In the genomic region with DNA sequence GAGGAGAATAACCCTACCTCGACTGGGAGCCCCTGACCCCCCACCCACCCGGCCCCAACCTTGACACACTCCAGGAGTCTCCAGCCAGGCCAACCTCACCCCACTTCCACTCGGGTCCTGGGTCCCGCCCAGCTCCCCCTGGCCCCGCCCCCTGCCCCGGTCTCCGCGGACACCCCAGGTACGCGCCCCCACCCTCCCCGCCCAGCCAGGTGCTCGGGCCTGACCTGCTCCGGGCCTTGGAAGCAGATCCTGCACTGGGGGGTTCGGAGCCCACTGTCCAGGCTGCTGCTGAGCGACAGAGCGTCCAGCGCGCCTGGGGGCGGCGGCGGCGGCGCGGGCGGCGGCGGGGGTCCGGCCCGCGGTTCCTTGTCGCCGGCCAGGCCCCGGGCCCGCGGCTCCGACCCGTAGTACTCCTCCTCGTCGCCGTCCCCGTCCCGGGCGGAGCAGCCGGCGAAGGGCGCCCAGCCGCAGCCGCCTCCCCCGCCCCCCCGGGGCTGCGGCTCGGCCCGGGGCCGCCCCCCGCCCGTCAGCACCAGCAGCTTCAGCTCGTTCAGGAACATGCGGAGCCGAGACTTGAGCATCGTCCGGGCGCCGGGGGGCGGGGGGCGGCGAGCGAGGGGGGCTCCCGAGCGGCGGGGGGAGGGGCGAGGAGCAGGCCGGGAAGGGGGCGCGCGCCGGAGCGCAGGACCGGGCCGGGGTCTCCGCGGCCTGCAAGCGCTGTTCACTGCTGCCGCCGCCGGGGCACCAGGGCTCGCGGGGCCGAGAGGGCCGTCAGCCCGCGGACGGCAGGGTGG, we compare ENCODE assay signal across 8 mouse cellular contexts. TPM values are rescaled to one million over a fixed set of nuclear protein-coding genes. Genes with fewer than 3 reads are reported as not detected.
DNase-seq lines count a peak whose midpoint lies in the region; ATAC-seq and TF ChIP-seq lines count a peak whose summit lies in the region.

No protein-coding gene starts in this region.

- intact Hi-C loops in left cerebral cortex, postnatal 14 days (cut with DNase I), result no loop called here

- H3K36me3 ChIP-seq in kidney, adult 2 months (ENCODE audit: control insufficient read depth, insufficient read depth, low read length), result peaks cover 2% of the 10 kb centered on the region
- peaks cover 8% of the 10 kb centered on the region for H3K36me3 ChIP-seq in G1E (replicated peaks)
- H3K36me3 ChIP-seq in embryonic facial prominence, embryonic 12.5 days, result peaks cover 16% of the 10 kb centered on the region
- peaks cover 21% of the 10 kb centered on the region for H3K36me3 ChIP-seq in kidney, embryonic 16.5 days (ENCODE audit: insufficient read depth, low read length)
- peaks cover 19% of the 10 kb centered on the region for H3K36me3 ChIP-seq in neural tube, embryonic 14.5 days (ENCODE audit: control insufficient read depth, insufficient read depth, low read length)

- H3K27ac ChIP-seq in kidney, adult 2 months (ENCODE audit: insufficient read depth, low read depth, low read length), result no peak overlapping the region
- H3K27ac ChIP-seq in embryonic facial prominence, embryonic 12.5 days, result peak overlapping the region; percentile 73
- peak overlapping the region; percentile 60; the same call in 1 of the 2 replicates for H3K27ac ChIP-seq in kidney, embryonic 16.5 days (ENCODE audit: low read length)
- peak overlapping the region; percentile 96 for H3K27ac ChIP-seq in neural tube, embryonic 14.5 days (ENCODE audit: low read depth, low read length)

- peak overlapping the region; percentile 79 for H3K9ac ChIP-seq in embryonic facial prominence, embryonic 12.5 days
- H3K9ac ChIP-seq in kidney, embryonic 16.5 days (replicated peaks; ENCODE audit: low read length), result peak overlapping the region; percentile 87
- peak overlapping the region; percentile 96 for H3K9ac ChIP-seq in neural tube, embryonic 14.5 days (replicated peaks; ENCODE audit: low read depth, low read length)

- TF ChIP-seq CTCF in kidney, adult 2 months (conservative IDR thresholded peaks at IDR 0.05; ENCODE audit: insufficient read depth, insufficient read length, low read depth, low read length), result no peak
- TF ChIP-seq CTCF in G1E (IDR thresholded peaks at IDR 0.05; ENCODE audit: low read depth, low read length), result no peak

- H3K4me3 ChIP-seq in kidney, adult 2 months (ENCODE audit: insufficient read depth, low read depth, low read length), result peak overlapping the region; percentile 57
- peak overlapping the region; percentile 73 for H3K4me3 ChIP-seq in G1E (ENCODE audit: low read depth, low read length)
- H3K4me3 ChIP-seq in embryonic facial prominence, embryonic 12.5 days, result peak overlapping the region; percentile 88
- H3K4me3 ChIP-seq in kidney, embryonic 16.5 days (ENCODE audit: low read length), result peak overlapping the region; percentile 81
- peak overlapping the region; percentile 79 for H3K4me3 ChIP-seq in neural tube, embryonic 14.5 days (ENCODE audit: low read depth, low read length)

- peaks cover 2% of the 10 kb centered on the region for H3K4me1 ChIP-seq in kidney, adult 2 months (ENCODE audit: control insufficient read depth, insufficient read depth, low read length)
- peaks cover 37% of the 10 kb centered on the region for H3K4me1 ChIP-seq in G1E (ENCODE audit: insufficient read depth, low read depth, low read length)
- H3K4me1 ChIP-seq in embryonic facial prominence, embryonic 12.5 days, result peaks cover 12% of the 10 kb centered on the region
- peaks cover 22% of the 10 kb centered on the region for H3K4me1 ChIP-seq in kidney, embryonic 16.5 days (ENCODE audit: insufficient read depth, low read length)
- peaks cover 12% of the 10 kb centered on the region for H3K4me1 ChIP-seq in neural tube, embryonic 14.5 days (ENCODE audit: control insufficient read depth, insufficient read depth, low read length)

- no peak for TF ChIP-seq POLR2A in kidney, adult 2 months (IDR thresholded peaks at IDR 0.05; ENCODE audit: low read depth, low read length)

- H3K27me3 ChIP-seq in kidney, adult 2 months (replicated peaks; ENCODE audit: control insufficient read depth, insufficient read depth, low read length), result no peaks in the 10 kb centered on the region
- peaks cover 61% of the 10 kb centered on the region for H3K27me3 ChIP-seq in G1E (ENCODE audit: insufficient read depth, low read length)
- peaks cover 28% of the 10 kb centered on the region for H3K27me3 ChIP-seq in embryonic facial prominence, embryonic 12.5 days
- H3K27me3 ChIP-seq in kidney, embryonic 16.5 days (ENCODE audit: insufficient read depth, low read length), result peaks cover 11% of the 10 kb centered on the region; the same call in 1 of the 2 replicates
- no peaks in the 10 kb centered on the region for H3K27me3 ChIP-seq in neural tube, embryonic 14.5 days (ENCODE audit: control insufficient read depth, insufficient read depth, low read length)

- peaks cover 8% of the 10 kb centered on the region; the same call in 1 of the 2 replicates for H3K9me3 ChIP-seq in G1E (replicated peaks)
- H3K9me3 ChIP-seq in embryonic facial prominence, embryonic 12.5 days, result no peaks in the 10 kb centered on the region
- no peaks in the 10 kb centered on the region for H3K9me3 ChIP-seq in kidney, embryonic 16.5 days (ENCODE audit: low read length)
- no peaks in the 10 kb centered on the region for H3K9me3 ChIP-seq in neural tube, embryonic 14.5 days (ENCODE audit: control insufficient read depth, low read length)

- WGBS in kidney, adult 2 months, result 1% methylated on average over 71 of the region's 92 CpGs
- under 1% methylated on average over 56 of the region's 92 CpGs for WGBS in embryonic facial prominence, embryonic 12.5 days
- under 1% methylated on average over 41 of the region's 92 CpGs for WGBS in kidney, embryonic 16.5 days
- WGBS in neural tube, embryonic 14.5 days, result under 1% methylated on average over 50 of the region's 92 CpGs

- no peak for ATAC-seq in G1E (ENCODE audit: extremely low read depth, insufficient number of reproducible peaks, low FRiP score, poor library complexity, severe bottlenecking)
- no peak for ATAC-seq in embryonic facial prominence, embryonic 12.5 days (ENCODE audit: insufficient number of reproducible peaks, insufficient read depth, low FRiP score, low TSS enrichment)
- ATAC-seq in kidney, embryonic 16.5 days (ENCODE audit: low FRiP score, low TSS enrichment), result no peak
- ATAC-seq in neural tube, embryonic 14.5 days (ENCODE audit: low read depth), result no peak

- no peak for DNase-seq in kidney, adult 2 months
- DNase-seq in kidney, adult 9 months, result no peak
- peak; percentile 47 for DNase-seq in G1E (ENCODE audit: low spot score)
- DNase-seq in left cerebral cortex, adult 9 months (ENCODE audit: low spot score in 2 of 2), result no peak
- DNase-seq in left cerebral cortex, postnatal 14 days (ENCODE audit: low spot score in 2 of 2), result no peak

- peak overlapping the region; percentile 97 for H3K4me2 ChIP-seq in embryonic facial prominence, embryonic 12.5 days (replicated peaks)
- H3K4me2 ChIP-seq in kidney, embryonic 16.5 days (replicated peaks; ENCODE audit: low read depth, low read length), result peak overlapping the region; percentile 96
- peak overlapping the region; percentile 79 for H3K4me2 ChIP-seq in neural tube, embryonic 14.5 days (ENCODE audit: low read depth, low read length)

RNA-seq across cellular contexts. Expression of gene March9, which starts 0.6 kb away (rescaled TPM):
- 13.1 and 15.3 TPM in 2 replicates for polyA plus RNA-seq in kidney, adult 2 months (2012; rRNA removed)
- total RNA-seq in G1E (2014; fragmentation: Nextera tagmentation) (0.68 and 1.1 TPM in 2 replicates), G1E (2017) (1.2 and 1.3 TPM in 2 replicates)
- polyA plus RNA-seq in G1E (2012), result 0.63 and 0.88 TPM in 2 replicates
- 2.2 and 2.4 TPM in 2 replicates for polyA plus RNA-seq in embryonic facial prominence, embryonic 12.5 days (2016; fragmentation: Nextera tagmentation; extraction: Ambion mirVana)
- 1.2 and 1.4 TPM in 2 replicates for polyA plus RNA-seq in kidney, embryonic 16.5 days (2015; fragmentation: Nextera tagmentation; extraction: Ambion mirVana)
- 9.7 and 13.2 TPM in 2 replicates for polyA plus RNA-seq in neural tube, embryonic 14.5 days (2014; fragmentation: Nextera tagmentation; extraction: Ambion mirVana)
- total RNA-seq in left cerebral cortex, postnatal 14 days (2021), result 10 to 100 TPM; 32.7 to 35.1 TPM

RNA-seq across cellular contexts. Expression of gene Cdk4, which starts 4.0 kb away (rescaled TPM):
- polyA plus RNA-seq in kidney, adult 2 months (2012; rRNA removed), result 195 and 216 TPM in 2 replicates
- total RNA-seq in G1E (2014; fragmentation: Nextera tagmentation) (532 and 608 TPM in 2 replicates), G1E (2017) (648 and 675 TPM in 2 replicates)
- 1,726 and 1,826 TPM in 2 replicates for polyA plus RNA-seq in G1E (2012)
- 2,215 and 2,234 TPM in 2 replicates for polyA plus RNA-seq in embryonic facial prominence, embryonic 12.5 days (2016; fragmentation: Nextera tagmentation; extraction: Ambion mirVana)
- 1,871 and 1,917 TPM in 2 replicates for polyA plus RNA-seq in kidney, embryonic 16.5 days (2015; fragmentation: Nextera tagmentation; extraction: Ambion mirVana)
- 657 and 756 TPM in 2 replicates for polyA plus RNA-seq in neural tube, embryonic 14.5 days (2014; fragmentation: Nextera tagmentation; extraction: Ambion mirVana)
- 100 to 1,000 TPM in 1 of 2 experiments, 10 to 100 TPM in 1; 88.3 to 106 TPM for total RNA-seq in left cerebral cortex, postnatal 14 days (2021)

RNA-seq across cellular contexts. Expression of gene Tspan31, which starts 10.7 kb away (rescaled TPM):
- polyA plus RNA-seq in kidney, adult 2 months (2012; rRNA removed), result 102 and 117 TPM in 2 replicates
- total RNA-seq in G1E (2014; fragmentation: Nextera tagmentation), result 163 and 186 TPM in 2 replicates
- total RNA-seq in G1E (2017), result 73.6 and 83.9 TPM in 2 replicates
- 30.3 and 41.8 TPM in 2 replicates for polyA plus RNA-seq in G1E (2012)
- 167 and 170 TPM in 2 replicates for polyA plus RNA-seq in embryonic facial prominence, embryonic 12.5 days (2016; fragmentation: Nextera tagmentation; extraction: Ambion mirVana)
- polyA plus RNA-seq in kidney, embryonic 16.5 days (2015; fragmentation: Nextera tagmentation; extraction: Ambion mirVana), result 205 and 208 TPM in 2 replicates
- polyA plus RNA-seq in neural tube, embryonic 14.5 days (2014; fragmentation: Nextera tagmentation; extraction: Ambion mirVana), result 91.1 and 93.6 TPM in 2 replicates
- 10 to 100 TPM; 67.1 to 74.5 TPM for total RNA-seq in left cerebral cortex, postnatal 14 days (2021)

RNA-seq across cellular contexts. Expression of gene Cyp27b1, which starts 11.3 kb away (rescaled TPM):
- polyA plus RNA-seq in kidney, adult 2 months (2012; rRNA removed), result 13.5 and 14.3 TPM in 2 replicates
- total RNA-seq in G1E (2014; fragmentation: Nextera tagmentation), result 2.1 and 4.9 TPM in 2 replicates
- 0.33 TPM in 1 of 2 replicates, not detected in the other for total RNA-seq in G1E (2017)
- 0.17 TPM in 2 replicates for polyA plus RNA-seq in G1E (2012)
- 0.09 and 0.10 TPM in 2 replicates for polyA plus RNA-seq in embryonic facial prominence, embryonic 12.5 days (2016; fragmentation: Nextera tagmentation; extraction: Ambion mirVana)
- polyA plus RNA-seq in kidney, embryonic 16.5 days (2015; fragmentation: Nextera tagmentation; extraction: Ambion mirVana), result 32.6 and 53.8 TPM in 2 replicates
- 0.14 TPM in 1 of 2 replicates, not detected in the other for polyA plus RNA-seq in neural tube, embryonic 14.5 days (2014; fragmentation: Nextera tagmentation; extraction: Ambion mirVana)
- under 1 TPM; 0.59 to 0.61 TPM for total RNA-seq in left cerebral cortex, postnatal 14 days (2021)

RNA-seq across cellular contexts. Expression of gene Agap2, which starts 15.7 kb away (rescaled TPM):
- 1.3 and 2.2 TPM in 2 replicates for polyA plus RNA-seq in kidney, adult 2 months (2012; rRNA removed)
- total RNA-seq in G1E (2014; fragmentation: Nextera tagmentation) (0.15 and 1.3 TPM in 2 replicates), G1E (2017) (under 0.01 and 1.1 TPM in 2 replicates)
- polyA plus RNA-seq in G1E (2012), result 0.07 and 0.26 TPM in 2 replicates
- polyA plus RNA-seq in embryonic facial prominence, embryonic 12.5 days (2016; fragmentation: Nextera tagmentation; extraction: Ambion mirVana), result 0.32 and 0.82 TPM in 2 replicates
- polyA plus RNA-seq in kidney, embryonic 16.5 days (2015; fragmentation: Nextera tagmentation; extraction: Ambion mirVana), result 0.04 and 0.09 TPM in 2 replicates
- polyA plus RNA-seq in neural tube, embryonic 14.5 days (2014; fragmentation: Nextera tagmentation; extraction: Ambion mirVana), result 4.7 and 10.6 TPM in 2 replicates
- 100 to 1,000 TPM; 704 to 706 TPM for total RNA-seq in left cerebral cortex, postnatal 14 days (2021)
